Mouse (Mus musculus) megakaryocyte, embryonic 14.5 days (primary cell): ENCODE results near the gene Kcnk13. TPM values are rescaled to one million over a fixed set of nuclear protein-coding genes. Genes with fewer than 3 reads are reported as not detected.

ENCODE experiments used
- H3K27me3 ChIP-seq: replicated peaks from 2 replicates; pipeline ENCODE3; 2012; ENCODE audit warnings: inconsistent platforms
- H3K36me3 ChIP-seq: replicated peaks from 2 replicates; pipeline ENCODE3; 2012; ENCODE audit warnings: low read length, inconsistent platforms, mixed read lengths
- H3K4me1 ChIP-seq: 2 replicates; pipeline ENCODE4 v1.6.1; 2012; ENCODE audit warnings: inconsistent platforms
- H3K4me3 ChIP-seq: replicated peaks from 2 replicates; pipeline ENCODE3; 2012; ENCODE audit warnings: moderate library complexity, mild to moderate bottlenecking, inconsistent platforms
- H3K9me3 ChIP-seq: 2 replicates; pipeline ENCODE4 v1.6.1; 2012; ENCODE audit warnings: inconsistent platforms
- FLI1 ChIP-seq: IDR thresholded peaks from 2 replicates; pipeline ENCODE4 v1.6.1; 2012; ENCODE audit warnings: low read length, inconsistent platforms, mixed read lengths
- GATA1 ChIP-seq: IDR thresholded peaks from 3 replicates; pipeline ENCODE4 v1.6.1; 2012; ENCODE audit warnings: mixed read lengths, low read length, inconsistent platforms, borderline replicate concordance
- polyA plus RNA-seq: library from polyadenylated mRNA; stranded (reverse); fragments of >175 nt; gene quantifications from 2 replicates; pipeline ENCODE4 v1.2.3, GENCODE M21; 2012; ENCODE audit warnings: low replicate concordance; ENCODE audit not compliant: insufficient read depth

Gene Kcnk13
- polyA plus RNA-seq, 1 experiment = 0.35 TPM

DNA sequence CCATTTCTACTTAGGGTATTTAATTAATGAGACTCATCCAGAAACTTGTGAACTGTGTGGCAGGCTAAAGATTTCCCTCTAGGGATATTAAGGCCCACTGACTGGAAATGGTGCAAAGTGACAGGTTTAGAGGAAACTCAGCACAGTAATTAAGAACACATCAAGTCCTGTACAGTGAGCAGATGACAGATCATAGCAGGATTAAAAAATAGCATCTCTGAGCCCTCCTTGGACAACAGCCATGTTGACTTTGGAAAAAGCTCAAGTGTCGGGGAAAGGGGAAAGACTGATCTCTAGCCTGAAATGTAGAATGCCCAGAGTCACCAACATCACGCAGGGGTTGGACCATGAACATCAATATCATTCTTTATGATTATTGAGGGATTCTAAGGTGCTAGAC is 23.8 kb downstream of the Kcnk13 start:
- Histone ChIP-seq H3K4me3 (no peak overlapping the region), H3K36me3 (no peaks in the 10 kb centered on the region), H3K4me1 (peaks cover 5% of the 10 kb centered on the region; the same call in 1 of the 2 replicates), H3K27me3 (peaks cover 11% of the 10 kb centered on the region), H3K9me3 (peaks cover 9% of the 10 kb centered on the region)
- TF ChIP-seq GATA1 = no peak
- no peak for TF ChIP-seq FLI1

GRCm38 (mm10) chr12:99992362-99992862 is 28.1 kb downstream of the Kcnk13 start:
- Histone ChIP-seq H3K36me3 (no peaks in the 10 kb centered on the region), H3K4me3 (no peak overlapping the region), H3K4me1 (peaks cover 5% of the 10 kb centered on the region), H3K9me3 (peaks cover 9% of the 10 kb centered on the region), H3K27me3 (peaks cover 4% of the 10 kb centered on the region)
- TF ChIP-seq FLI1 = no peak
- TF ChIP-seq GATA1 = no peak

- H3K4me1 ChIP-seq = peaks cover 5% of the 10 kb centered on the region
- TF ChIP-seq FLI1 (no peak), GATA1 (no peak)
- no peak overlapping the region for H3K4me3 ChIP-seq
- peaks cover 9% of the 10 kb centered on the region for H3K9me3 ChIP-seq
- H3K27me3 ChIP-seq = peaks cover 4% of the 10 kb centered on the region
- H3K36me3 ChIP-seq = no peaks in the 10 kb centered on the region
These were observed 29.0 kb downstream of the Kcnk13 start for GRCm38 (mm10) chr12:99993146-99993890.

DNA sequence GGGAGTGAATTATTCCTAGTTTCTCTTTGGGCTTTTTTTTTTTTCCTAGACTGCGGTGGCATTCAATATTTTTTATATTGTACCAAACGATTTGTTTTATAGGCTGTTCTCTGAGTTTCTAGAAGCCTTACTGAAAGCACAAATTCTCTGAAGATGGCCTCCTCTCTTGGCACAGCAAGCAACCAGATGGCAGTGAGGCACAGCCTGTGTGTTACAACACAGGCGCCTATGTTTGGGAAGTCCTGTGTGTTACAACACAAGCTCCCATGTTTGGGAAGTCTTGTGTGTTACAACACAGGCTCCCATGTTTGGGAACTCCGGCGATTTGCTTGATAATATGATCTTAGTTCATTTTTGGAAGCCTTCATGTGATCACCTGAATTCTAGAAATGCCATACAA is 31.7 kb downstream of the Kcnk13 start:
- TF ChIP-seq GATA1 (no peak), FLI1 (no peak)
- Histone ChIP-seq H3K4me1 (no peaks in the 10 kb centered on the region; the same call in 1 of the 2 replicates), H3K9me3 (peaks cover 7% of the 10 kb centered on the region), H3K36me3 (no peaks in the 10 kb centered on the region), H3K27me3 (peaks cover 8% of the 10 kb centered on the region), H3K4me3 (no peak overlapping the region)

DNA sequence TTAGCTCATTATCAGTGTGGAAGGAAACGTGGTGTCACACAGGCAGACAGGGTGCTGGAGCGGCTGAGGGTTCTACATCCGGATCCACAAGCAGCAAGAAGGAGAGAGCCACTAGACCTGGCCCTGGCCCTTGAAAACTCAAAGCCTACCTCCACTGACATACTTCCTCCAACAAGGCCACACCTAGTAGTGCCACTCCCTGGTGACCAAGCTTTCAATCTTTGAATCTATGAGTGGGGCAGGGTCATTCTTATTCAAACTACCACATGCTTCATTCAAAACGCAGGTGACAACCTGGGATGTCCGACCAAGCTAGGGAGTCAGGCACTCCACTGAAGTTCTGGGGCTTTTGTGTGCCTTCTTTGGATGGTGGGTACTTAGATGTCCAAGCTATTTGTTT is 35.4 kb downstream of the Kcnk13 start:
- no peak for TF ChIP-seq GATA1
- no peak for TF ChIP-seq FLI1
- H3K27me3 ChIP-seq = peaks cover 8% of the 10 kb centered on the region
- H3K9me3 ChIP-seq = no peaks in the 10 kb centered on the region
- no peak overlapping the region for H3K4me3 ChIP-seq
- no peaks in the 10 kb centered on the region for H3K36me3 ChIP-seq
- H3K4me1 ChIP-seq = no peaks in the 10 kb centered on the region; the same call in 1 of the 2 replicates

GRCm38 (mm10) chr12:100000381-100000780 is 36.1 kb downstream of the Kcnk13 start:
- H3K9me3 ChIP-seq = no peaks in the 10 kb centered on the region
- no peak overlapping the region for H3K4me3 ChIP-seq
- H3K36me3 ChIP-seq = no peaks in the 10 kb centered on the region
- H3K4me1 ChIP-seq = no peaks in the 10 kb centered on the region
- TF ChIP-seq FLI1 = no peak
- TF ChIP-seq GATA1 = no peak
- H3K27me3 ChIP-seq = peaks cover 8% of the 10 kb centered on the region

- H3K36me3 ChIP-seq = no peaks in the 10 kb centered on the region
- H3K4me3 ChIP-seq = no peak overlapping the region
- TF ChIP-seq GATA1 (no peak), FLI1 (no peak)
These were observed 36.9 kb downstream of the Kcnk13 start for GRCm38 (mm10) chr12:100001246-100001645.

GRCm38 (mm10) chr12:100001910-100002309 is 37.6 kb downstream of the Kcnk13 start:
- Histone ChIP-seq H3K27me3 (peaks cover 6% of the 10 kb centered on the region), H3K9me3 (no peaks in the 10 kb centered on the region), H3K36me3 (no peaks in the 10 kb centered on the region), H3K4me1 (peaks cover 6% of the 10 kb centered on the region), H3K4me3 (no peak overlapping the region)
- TF ChIP-seq FLI1 = no peak
- no peak for TF ChIP-seq GATA1

More at GRCm38 (mm10) chr12:100001246-100001645, 36.9 kb downstream of the Kcnk13 start:
- H3K27me3 ChIP-seq = peaks cover 8% of the 10 kb centered on the region
- no peaks in the 10 kb centered on the region for H3K9me3 ChIP-seq
- no peaks in the 10 kb centered on the region for H3K4me1 ChIP-seq

DNA sequence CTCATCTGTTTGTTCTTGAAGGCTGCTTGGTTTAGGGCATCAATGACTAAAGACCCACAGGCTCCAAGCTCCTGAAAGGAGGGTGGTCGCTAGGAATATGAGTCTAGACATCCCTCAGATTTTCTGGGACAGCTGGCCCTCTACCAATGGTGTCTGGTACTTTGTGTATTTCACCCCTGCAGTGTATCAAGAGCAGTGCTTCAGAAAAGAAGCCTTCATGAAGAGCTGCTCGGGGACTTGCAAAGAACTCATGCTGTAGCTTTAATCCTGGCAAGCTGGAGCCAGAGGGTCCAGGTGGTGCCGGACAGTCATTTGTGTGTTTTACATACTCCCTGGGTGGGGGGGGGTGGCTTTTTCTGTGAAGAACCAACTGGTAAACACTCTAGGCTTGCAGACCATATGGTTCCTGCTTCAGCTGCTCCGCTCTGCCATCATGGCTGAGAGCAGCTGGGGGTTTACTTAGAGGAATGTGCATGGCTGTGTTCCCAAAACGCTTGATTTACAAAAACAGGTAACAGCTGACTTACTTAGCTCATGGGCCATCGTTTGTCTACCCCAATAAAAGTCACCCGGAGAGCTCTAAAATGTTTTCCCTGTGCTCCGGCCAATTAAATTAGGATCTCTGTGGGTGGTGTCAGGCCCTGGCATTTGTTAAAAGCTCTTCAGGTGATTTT is 38.8 kb downstream of the Kcnk13 start:
- TF ChIP-seq FLI1 (no peak), GATA1 (no peak)
- H3K9me3 ChIP-seq = no peaks in the 10 kb centered on the region

DNA sequence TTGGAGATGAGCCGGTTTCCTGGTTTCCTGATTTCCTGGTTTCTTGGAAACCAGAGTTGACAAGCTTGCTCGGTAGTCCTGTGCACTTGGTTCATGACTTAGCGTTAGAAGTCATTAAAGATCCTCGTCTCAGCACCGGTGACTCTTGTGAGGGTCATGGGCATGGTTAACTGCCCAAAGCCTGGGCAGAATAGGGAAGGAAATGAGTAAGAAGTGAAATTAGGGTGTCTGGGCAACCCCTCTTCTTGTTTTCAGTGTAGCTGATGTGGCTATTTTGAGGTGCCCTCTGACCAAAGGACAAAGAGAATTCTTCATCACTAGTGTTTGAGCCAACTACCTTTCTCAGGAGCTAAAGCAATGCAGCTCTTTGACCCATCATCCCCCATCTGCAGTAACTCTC is 41.0 kb downstream of the Kcnk13 start:
- Histone ChIP-seq H3K36me3 (no peaks in the 10 kb centered on the region), H3K4me1 (peaks cover 8% of the 10 kb centered on the region), H3K4me3 (no peak overlapping the region), H3K27me3 (peaks cover 7% of the 10 kb centered on the region), H3K9me3 (no peaks in the 10 kb centered on the region)
- TF ChIP-seq GATA1 = no peak
- TF ChIP-seq FLI1 = no peak

More for the DNA sequence above, 38.8 kb downstream of the Kcnk13 start:
- peaks cover 8% of the 10 kb centered on the region for H3K4me1 ChIP-seq
- no peak overlapping the region for H3K4me3 ChIP-seq
- H3K27me3 ChIP-seq = peaks cover 9% of the 10 kb centered on the region
- H3K36me3 ChIP-seq = no peaks in the 10 kb centered on the region

GRCm38 (mm10) chr12:100006681-100007080 is 42.4 kb downstream of the Kcnk13 start:
- H3K36me3 ChIP-seq = no peaks in the 10 kb centered on the region
- no peak for TF ChIP-seq GATA1
- no peak for TF ChIP-seq FLI1
- peaks cover 8% of the 10 kb centered on the region for H3K4me1 ChIP-seq
- H3K27me3 ChIP-seq = peaks cover 3% of the 10 kb centered on the region
- peaks cover 5% of the 10 kb centered on the region for H3K9me3 ChIP-seq
- H3K4me3 ChIP-seq = no peak overlapping the region
